Mouse (Mus musculus) adrenal gland, adult 18-20 months (tissue): Measurements from ENCODE around the gene Gm45140. TPM values are rescaled to one million over a fixed set of nuclear protein-coding genes. Genes with fewer than 3 reads are reported as not detected.

Source experiments
- DNase-seq, 2 experiments: peaks; one replicate each; pipeline ENCODE4 v3.0.0; 2021 to 2022; ENCODE audit warnings: low spot score in 2 of 2
- total RNA-seq, 2 experiments: library from RNA; stranded (reverse); gene quantifications; 1 replicate in 1 of 2; 2 replicates in 1 of 2; pipeline ENCODE4 v1.2.3; 2021

Gm45140 gene
- total RNA-seq, 2 experiments from 2014 or later: 4.3 to 6.8 TPM

DNA sequence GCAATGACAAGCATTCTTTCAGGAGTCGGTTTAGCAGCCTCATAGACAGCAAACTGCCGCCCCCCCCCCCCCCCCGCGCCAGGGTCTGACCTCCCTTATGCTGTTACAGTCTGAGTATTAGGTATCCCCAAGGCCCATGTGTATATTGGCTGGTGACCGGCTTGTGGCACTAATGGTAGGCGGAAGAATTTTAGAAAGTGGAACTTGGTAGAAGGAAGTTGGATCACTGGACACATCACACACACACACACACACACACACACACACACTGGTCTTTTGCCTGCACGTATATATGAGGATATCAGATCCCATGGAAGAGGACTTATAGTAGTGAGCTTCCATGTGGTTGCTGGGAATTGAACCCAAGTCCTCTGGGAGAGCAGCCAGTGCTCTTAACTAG lies 33.1 kb downstream of the Gm45140 start:
- DNase-seq: no peak

DNA sequence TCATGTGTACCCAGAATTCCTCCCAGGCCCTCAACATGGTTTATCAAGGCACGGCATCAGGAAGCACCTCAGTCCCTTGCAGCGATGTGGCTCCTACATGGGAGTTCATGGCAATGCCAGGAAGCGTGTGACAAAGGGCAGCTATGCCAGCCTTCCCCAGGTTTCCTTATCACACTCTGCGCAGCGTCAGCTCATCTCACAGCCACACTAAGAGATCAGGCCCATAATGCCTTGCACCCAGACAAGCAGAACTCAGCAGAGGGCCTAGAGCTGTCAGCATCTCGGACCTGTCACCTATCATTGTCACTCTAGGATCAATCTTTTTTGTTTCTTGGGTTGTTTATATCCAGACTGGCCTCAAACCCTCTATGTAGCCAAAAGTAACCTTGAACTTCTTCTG lies 36.0 kb downstream of the Gm45140 start:
- DNase-seq: no peak

DNA sequence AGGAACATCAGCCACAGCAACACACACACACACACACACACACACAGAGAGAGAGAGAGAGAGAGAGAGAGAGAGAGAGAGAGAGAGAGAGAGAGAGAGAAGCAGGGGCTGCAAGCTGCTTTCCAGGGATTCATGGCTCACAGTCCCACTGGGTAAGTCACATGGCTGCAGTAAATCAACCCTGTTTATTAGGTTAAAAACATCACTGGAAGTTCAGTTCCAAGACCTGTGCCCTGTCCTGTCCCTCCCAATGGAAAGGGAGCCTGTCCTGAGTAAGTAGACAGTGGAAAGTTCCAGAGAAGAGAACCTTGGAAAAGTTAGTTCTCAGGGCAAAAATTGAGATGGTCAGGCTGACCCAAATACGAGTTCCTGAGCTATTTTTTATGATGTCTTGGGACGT lies 38.3 kb downstream of the Gm45140 start:
- DNase-seq: no peak

GRCm38 (mm10) chr6:87796251-87796880 lies 39.2 kb downstream of the Gm45140 start:
- DNase-seq: no peak

DNA sequence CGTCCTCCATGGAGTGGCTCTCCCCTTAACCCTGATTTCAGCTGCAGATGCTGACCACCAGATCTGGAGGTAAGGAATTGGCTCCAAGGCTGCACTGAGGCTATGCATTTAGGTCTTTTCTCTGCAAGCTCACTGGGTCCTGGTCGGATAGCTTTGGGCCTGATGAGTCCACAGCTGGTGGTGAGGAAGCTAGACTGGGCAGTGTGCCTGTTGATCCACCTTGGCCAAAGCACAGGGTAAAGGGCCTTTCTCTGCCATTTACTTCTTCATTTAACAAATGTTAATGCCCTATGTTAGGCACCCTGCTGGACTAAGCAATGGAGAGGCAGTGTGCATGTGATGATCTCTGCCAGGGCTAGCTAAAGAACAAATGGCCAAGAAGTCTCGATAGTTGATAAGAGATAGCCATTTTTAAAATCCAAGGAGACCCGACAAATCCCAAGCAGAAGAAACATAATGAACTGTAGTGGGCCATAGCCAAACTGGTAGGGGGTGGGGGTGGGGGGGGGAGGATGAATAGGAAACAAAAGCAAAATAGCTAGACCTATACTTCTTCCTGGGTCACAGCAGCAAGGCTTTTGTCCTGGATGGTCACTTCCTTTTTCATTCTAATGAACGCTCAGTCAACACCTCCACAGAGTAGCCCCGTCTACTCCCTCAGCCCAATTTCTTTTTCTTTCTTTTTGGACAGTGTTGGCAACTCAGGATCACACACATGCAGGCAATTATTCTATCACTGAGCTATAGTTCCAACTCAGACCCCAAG lies 40.0 kb downstream of the Gm45140 start:
- DNase-seq: no peak

GRCm38 (mm10) chr6:87793821-87794510 lies 41.6 kb downstream of the Gm45140 start:
- no peak for DNase-seq

- no peak for DNase-seq
Observed at GRCm38 (mm10) chr6:87791826-87792225, 43.8 kb downstream of the Gm45140 start.

GRCm38 (mm10) chr6:87790779-87791480 lies 44.7 kb downstream of the Gm45140 start:
- no peak for DNase-seq

- DNase-seq: no peak
Observed at GRCm38 (mm10) chr6:87789791-87790190, 45.8 kb downstream of the Gm45140 start.

DNA sequence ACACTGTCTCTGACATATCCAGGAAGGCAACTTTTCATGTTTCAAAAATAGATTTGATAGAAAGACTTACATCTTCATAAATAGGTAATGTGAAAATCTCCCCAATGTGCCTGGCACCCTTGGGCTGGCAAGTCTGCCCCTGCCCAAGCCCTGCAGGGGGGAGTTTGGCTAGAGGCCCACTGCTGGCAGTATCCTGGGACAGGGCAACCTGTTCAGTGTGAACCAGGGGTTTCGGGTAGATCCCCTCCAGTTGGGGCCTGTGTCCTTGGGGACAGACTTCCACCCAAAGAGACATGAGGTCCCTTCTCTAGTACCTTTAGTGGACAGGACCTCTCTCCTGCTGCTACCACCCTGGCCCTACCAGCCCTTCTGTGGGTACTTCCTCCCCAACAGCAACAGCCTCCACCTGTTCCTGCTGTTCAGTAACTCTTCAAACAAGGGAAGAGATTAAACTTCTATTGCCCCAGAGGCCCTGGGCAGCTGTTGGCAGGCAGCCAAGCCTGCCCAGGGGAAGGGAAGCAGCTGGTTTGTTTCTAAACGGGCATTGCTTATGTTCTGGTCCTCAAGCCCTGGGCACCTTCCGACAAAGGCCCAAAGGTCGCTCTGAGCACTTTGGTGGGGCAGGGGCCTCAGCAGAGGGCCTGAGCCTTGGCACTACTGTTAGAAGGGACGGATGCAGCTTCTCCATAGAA lies 46.6 kb downstream of the Gm45140 start:
- no peak for DNase-seq

DNA sequence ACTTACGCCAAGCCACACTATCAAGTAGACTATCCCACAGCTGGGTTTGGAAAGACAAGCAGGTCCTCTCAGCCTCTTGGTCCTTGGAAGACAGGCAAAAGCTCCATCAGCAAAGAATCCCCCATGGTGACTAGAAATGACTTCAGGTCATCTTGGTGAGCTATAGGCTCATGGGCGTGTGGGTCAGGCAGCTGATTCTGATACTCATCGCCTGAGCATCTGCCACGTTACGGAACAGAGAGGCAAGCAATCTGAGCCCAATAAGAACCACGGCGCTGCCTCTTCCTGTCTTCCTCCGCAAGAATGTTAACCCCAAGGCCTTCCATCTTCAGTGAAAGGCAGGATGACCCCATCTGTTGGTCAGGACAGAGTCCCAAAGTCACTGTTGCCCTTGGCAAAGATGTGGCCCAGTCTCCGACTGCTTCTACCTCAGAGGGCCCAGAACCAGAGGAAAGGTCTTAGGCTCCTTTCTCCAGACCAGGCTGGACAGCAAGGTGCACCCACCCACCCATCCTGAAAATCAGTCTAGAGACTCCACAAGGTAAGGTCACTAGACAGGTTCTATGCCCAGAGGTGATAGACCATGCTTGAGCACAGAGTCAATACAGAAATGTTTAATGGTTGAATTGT lies 47.2 kb downstream of the Gm45140 start:
- DNase-seq: no peak

DNA sequence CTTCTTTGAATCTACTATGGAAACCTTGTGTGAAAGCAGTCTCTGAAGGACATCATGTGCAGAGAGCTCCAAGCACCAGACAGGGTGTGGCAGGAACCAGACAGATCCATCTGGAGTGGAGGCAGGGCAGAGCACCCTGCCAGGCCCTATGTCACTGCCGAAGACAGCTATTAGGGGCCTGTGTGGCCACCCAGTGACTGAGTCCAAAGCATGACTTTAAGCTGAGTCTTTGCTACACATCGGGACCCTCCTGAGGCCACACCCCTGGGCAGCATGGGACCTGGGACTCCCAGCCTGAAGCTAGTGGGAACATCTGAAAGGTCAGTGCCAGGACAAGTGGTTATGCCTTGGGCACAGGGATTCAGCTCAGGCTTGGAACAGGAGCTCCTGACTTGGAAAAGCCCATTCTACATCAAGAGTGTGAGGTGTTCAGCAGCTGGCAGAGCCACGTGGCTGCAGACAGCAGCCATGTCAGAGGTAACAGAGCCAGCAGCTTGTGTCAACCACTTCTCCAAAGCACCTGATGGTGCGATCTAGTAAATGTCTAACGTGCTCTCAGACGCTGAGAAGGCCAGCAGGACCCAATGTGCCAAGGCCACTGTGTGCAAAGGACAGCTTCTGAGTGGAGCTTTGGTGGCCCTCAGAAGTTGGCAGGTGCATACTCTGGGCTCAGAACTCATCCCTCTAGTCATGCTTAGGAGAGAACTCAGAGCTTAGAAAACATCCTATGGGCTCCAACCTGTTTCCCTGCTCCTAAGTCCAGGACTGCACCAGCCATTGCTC lies 48.3 kb downstream of the Gm45140 start:
- DNase-seq: no peak

DNA sequence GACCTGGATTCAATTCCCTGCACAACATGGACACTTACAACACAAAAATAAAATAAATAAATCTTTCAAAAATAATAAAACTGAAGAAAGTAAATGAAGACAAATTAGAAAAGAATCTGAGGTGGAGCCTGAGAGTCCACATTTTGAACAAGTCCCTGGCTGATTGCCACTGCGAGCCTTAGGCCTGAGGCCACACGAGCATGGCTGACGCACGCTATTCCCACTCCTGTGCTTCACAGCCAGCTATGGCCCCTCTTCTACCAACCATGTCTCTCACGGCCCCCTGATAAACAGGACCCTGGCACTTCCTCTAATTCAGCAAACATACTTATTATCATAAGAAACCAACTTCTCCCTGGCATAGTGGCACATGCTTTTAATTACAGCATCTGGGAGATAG lies 49.0 kb downstream of the Gm45140 start:
- no peak for DNase-seq

DNA sequence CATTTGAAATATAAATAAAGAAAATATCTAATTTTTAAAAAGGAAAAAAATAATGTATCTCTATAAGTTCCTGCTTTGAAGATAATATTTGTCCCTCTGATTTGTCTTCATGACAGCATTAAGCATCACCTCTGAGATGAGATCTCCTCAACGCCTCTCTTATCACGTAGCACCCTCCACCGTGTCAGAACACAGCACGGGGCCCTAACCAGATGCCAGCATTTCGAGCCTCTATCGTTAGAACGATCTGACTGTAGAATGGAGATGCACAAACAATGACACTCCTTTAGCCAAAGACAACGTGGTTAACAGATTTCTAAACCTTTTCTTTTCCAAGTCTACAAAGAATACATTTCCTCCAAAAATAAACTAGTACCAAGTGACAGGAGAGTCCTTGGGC lies 51.6 kb downstream of the Gm45140 start:
- no peak for DNase-seq

- DNase-seq: no peak
Observed at GRCm38 (mm10) chr6:87780546-87781301, 54.9 kb downstream of the Gm45140 start.

- no peak for DNase-seq
Observed at GRCm38 (mm10) chr6:87779174-87780165, 56.1 kb downstream of the Gm45140 start.

GRCm38 (mm10) chr6:87778294-87779173 lies 57.1 kb downstream of the Gm45140 start:
- no peak for DNase-seq
